Mouse (Mus musculus) G1E (cell line): ENCODE results near the gene Svs1.

Experiments used
- CTCF ChIP-seq: IDR thresholded peaks from 2 replicates; pipeline ENCODE4 v1.5.1; 2012; ENCODE audit warnings: low read depth, low read length, inconsistent platforms, mixed read lengths
- GATA1 ChIP-seq: IDR thresholded peaks from 2 replicates; pipeline ENCODE4 v1.6.1; 2012; ENCODE audit warnings: borderline replicate concordance, low read length, inconsistent platforms, mixed read lengths

GRCm38 (mm10) chr6:49028019-49028418, 41.4 kb downstream of the Svs1 start:
- no peak for TF ChIP-seq CTCF
- no peak for TF ChIP-seq GATA1
